Mouse (Mus musculus): ENCODE results near the gene Rbfox3.

GRCm38 (mm10) chr11:118851391-118851790, 60.0 kb downstream of the Rbfox3 start:
- TF ChIP-seq CTCF (IDR thresholded peaks at IDR 0.05; ENCODE audit: extremely low read depth, insufficient read length, insufficient replicate concordance, low read depth, low read length) (no peak), POLR2A (IDR thresholded peaks at IDR 0.05; ENCODE audit: low read depth, low read length) (no peak)

All from small intestine, adult 2 months (tissue).